Mouse (Mus musculus): ENCODE data around the gene Krt16.

- TF ChIP-seq CTCF (IDR thresholded peaks at IDR 0.05; ENCODE audit: low read depth), result no peak
- no peak for TF ChIP-seq EP300 (IDR thresholded peaks at IDR 0.05; ENCODE audit: low read depth)
Measured at GRCm38 (mm10) chr11:100254360-100255090, 5.8 kb upstream of the Krt16 start.

Measured in heart, postnatal 0 days (tissue).